ENCODE assay signal across 18 mouse cellular contexts in the genomic region with DNA sequence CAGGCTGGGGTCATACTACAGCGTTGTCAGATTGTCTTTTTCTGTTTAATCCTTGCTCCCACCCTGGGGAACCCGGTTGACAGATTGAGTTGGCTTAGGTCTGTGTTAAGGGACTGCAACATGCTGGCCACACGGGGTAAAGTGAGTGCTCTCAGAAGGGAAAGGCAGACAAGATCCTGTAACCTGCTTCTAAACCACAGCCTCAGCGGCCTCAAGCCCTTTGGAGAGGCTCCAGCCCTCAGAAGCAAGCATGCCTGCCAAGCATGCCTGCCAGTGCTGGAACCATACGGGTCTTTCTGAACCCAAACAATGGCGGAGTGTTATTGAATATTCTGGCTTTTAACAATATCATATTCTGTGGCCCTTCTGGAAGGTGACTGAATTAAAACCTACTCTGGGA. TPM values are rescaled to one million over a fixed set of nuclear protein-coding genes. Genes with fewer than 3 reads are reported as not detected.
A peak's percentile ranks its signal among the peaks of the same experiment; 100 is the strongest.
DNase-seq lines count a peak whose midpoint lies in the region; ATAC-seq lines count a peak whose summit lies in the region.
"Had no signal": no experiment of that assay in that cellular context is flagged by ENCODE, and none has a peak within 500 bp of the region (broad histone marks: within the 10 kb centered on the region; RNA-seq: fewer than 3 reads in every experiment).

No protein-coding gene starts in this region.

- H3K36me3 ChIP-seq in forebrain, embryonic 14.5 days (ENCODE audit: control insufficient read depth, insufficient read depth, low read length), result no peaks in the 10 kb centered on the region
- no peaks in the 10 kb centered on the region for H3K36me3 ChIP-seq in forebrain, embryonic 11.5 days (ENCODE audit: control insufficient read depth, insufficient read depth, low read length)
- H3K36me3 ChIP-seq: forebrain, embryonic 15.5 days; liver, embryonic 15.5 days had no signal

- H3K27ac ChIP-seq in forebrain, embryonic 14.5 days (ENCODE audit: low read depth, low read length), result no peak overlapping the region
- no peak overlapping the region for H3K27ac ChIP-seq in forebrain, embryonic 11.5 days (ENCODE audit: low read depth, low read length)
- H3K27ac ChIP-seq: forebrain, embryonic 15.5 days; heart, embryonic 13.5 days; liver, embryonic 15.5 days had no signal

- peak; percentile 46 for DNase-seq in forebrain, embryonic 14.5 days (ENCODE audit: low spot score)
- no peak for DNase-seq in forebrain, embryonic 11.5 days (ENCODE audit: low spot score)
- peak; percentile 47 for DNase-seq in 3T3-L1 (ENCODE audit: low read depth, low spot score)
- peak; percentile 27 for DNase-seq in cerebellum, adult 11 months
- peak; percentile 73 to 79 for DNase-seq in cerebellum, postnatal 14 days
- DNase-seq in adrenal gland, adult (ENCODE audit: inconsistent age in 2 of 2, low spot score in 1 of 2), result no peak
- no peak for DNase-seq in right cerebral cortex, postnatal 25 days
- DNase-seq: B cell, adult 2 months; heart, postnatal 36 days; kidney, adult 9 months; kidney, postnatal 4 days; right cerebral cortex, adult 18-20 months had no signal

- H3K4me1 ChIP-seq in forebrain, embryonic 14.5 days (ENCODE audit: control insufficient read depth, insufficient read depth, low read length), result no peaks in the 10 kb centered on the region
- H3K4me1 ChIP-seq in forebrain, embryonic 11.5 days (replicated peaks; ENCODE audit: control insufficient read depth, insufficient read depth, low read length), result no peaks in the 10 kb centered on the region; the same call in 1 of the 2 replicates
- H3K4me1 ChIP-seq: forebrain, embryonic 15.5 days; heart, embryonic 13.5 days; liver, embryonic 15.5 days had no signal

- H3K27me3 ChIP-seq in forebrain, embryonic 14.5 days (replicated peaks; ENCODE audit: control insufficient read depth, insufficient read depth, low read length), result no peaks in the 10 kb centered on the region
- no peaks in the 10 kb centered on the region for H3K27me3 ChIP-seq in forebrain, embryonic 11.5 days (ENCODE audit: control insufficient read depth, insufficient read depth, low read length)
- H3K27me3 ChIP-seq: forebrain, embryonic 15.5 days; heart, embryonic 13.5 days; liver, embryonic 15.5 days had no signal

- no peaks in the 10 kb centered on the region for H3K9me3 ChIP-seq in forebrain, embryonic 14.5 days (replicated peaks; ENCODE audit: control insufficient read depth, low read length)
- no peaks in the 10 kb centered on the region; the same call in 1 of the 2 replicates for H3K9me3 ChIP-seq in forebrain, embryonic 11.5 days (ENCODE audit: control insufficient read depth, low read length)
- H3K9me3 ChIP-seq: forebrain, embryonic 15.5 days; liver, embryonic 15.5 days had no signal

- ATAC-seq in forebrain, embryonic 14.5 days, result no peak
- ATAC-seq in forebrain, embryonic 11.5 days (replicated peaks; ENCODE audit: low FRiP score), result no peak
- ATAC-seq: forebrain, embryonic 15.5 days; inflammation-experienced regulatory T-cells, adult 6 months; lung, postnatal 0 days; midbrain, embryonic 16.5 days had no signal

- no peak overlapping the region for H3K9ac ChIP-seq in forebrain, embryonic 14.5 days (ENCODE audit: low read length)
- H3K9ac ChIP-seq in forebrain, embryonic 11.5 days (ENCODE audit: low read length), result no peak overlapping the region
- H3K9ac ChIP-seq: forebrain, embryonic 15.5 days; heart, embryonic 13.5 days; liver, embryonic 15.5 days had no signal

- no peak overlapping the region for H3K4me2 ChIP-seq in forebrain, embryonic 14.5 days (ENCODE audit: low read length)
- no peak overlapping the region for H3K4me2 ChIP-seq in forebrain, embryonic 11.5 days (ENCODE audit: low read depth, low read length, severe bottlenecking)
- H3K4me2 ChIP-seq: forebrain, embryonic 15.5 days; heart, embryonic 13.5 days; liver, embryonic 15.5 days had no signal

- 78% methylated on average over 6 of the region's 6 CpGs for WGBS in forebrain, embryonic 14.5 days
- WGBS in forebrain, embryonic 11.5 days, result 84% methylated on average over 6 of the region's 6 CpGs

- H3K4me3 ChIP-seq in forebrain, embryonic 14.5 days (ENCODE audit: low read depth, low read length), result no peak overlapping the region
- no peak overlapping the region for H3K4me3 ChIP-seq in forebrain, embryonic 11.5 days (ENCODE audit: low read depth, low read length)
- H3K4me3 ChIP-seq: forebrain, embryonic 15.5 days; heart, embryonic 13.5 days; liver, embryonic 15.5 days had no signal

RNA-seq across cellular contexts. Expression of gene Kcnmb4, which starts 48.8 kb away (rescaled TPM):
- polyA plus RNA-seq in forebrain, embryonic 14.5 days (2014; fragmentation: Nextera tagmentation; extraction: Ambion mirVana), result 17.5 and 18.0 TPM in 2 replicates
- polyA plus RNA-seq in forebrain, embryonic 11.5 days (2014; fragmentation: Nextera tagmentation; extraction: Ambion mirVana), result 9.5 and 12.9 TPM in 2 replicates

Comparison
In these comparisons a context has a peak if more than half of its experiments do, and no peak if none do; other contexts are left out.
1. DNase-seq: peak in forebrain, embryonic 14.5 days (single experiment), 3T3-L1 (single experiment), cerebellum, adult 11 months (single experiment) and cerebellum, postnatal 14 days (2 of 2); none in forebrain, embryonic 11.5 days (single experiment), adrenal gland, adult (0 of 2) and right cerebral cortex, postnatal 25 days (single experiment).